ENCODE assay signal across 24 mouse cellular contexts in the genomic region with DNA sequence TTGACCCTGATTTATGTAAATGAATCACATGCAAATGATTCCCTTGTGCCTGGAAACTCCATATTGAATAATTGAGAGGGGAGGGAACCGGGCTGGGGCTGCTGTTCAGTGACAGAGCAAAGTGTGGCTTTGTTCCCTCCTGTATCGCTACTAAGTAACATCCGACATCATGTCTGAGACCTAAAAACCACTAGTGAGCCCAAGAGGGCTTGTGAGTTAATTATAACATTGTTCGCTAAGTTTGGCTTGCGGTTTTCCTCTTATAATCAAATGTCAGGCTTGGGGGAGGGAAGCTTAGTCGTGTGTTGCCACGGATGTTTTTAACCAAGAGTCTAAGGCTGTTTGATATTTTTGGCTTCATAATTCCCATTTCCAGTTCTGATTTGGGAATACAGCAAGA. TPM values are rescaled to one million over a fixed set of nuclear protein-coding genes. Genes with fewer than 3 reads are reported as not detected.
DNase-seq lines count a peak whose midpoint lies in the region; ATAC-seq and TF ChIP-seq lines count a peak whose summit lies in the region.
"Had no signal": no experiment of that assay in that cellular context is flagged by ENCODE, and none has a peak within 500 bp of the region (broad histone marks: within the 10 kb centered on the region; RNA-seq: fewer than 3 reads in every experiment).

No protein-coding gene starts in this region.

- DNase-seq in 416B (ENCODE audit: low read depth), result peak; percentile 64
- peak; percentile 72 for DNase-seq in CH12.LX (ENCODE audit: extremely low read depth)
- peak; percentile 50 for DNase-seq in naive thymus-derived CD4-positive, alpha-beta T cell, adult 2 months (ENCODE audit: low read depth)
- no peak for DNase-seq in midbrain, embryonic 11.5 days (ENCODE audit: low spot score, missing footprints)
- DNase-seq: adrenal gland, postnatal 25 days; cerebellum, adult 2 months; gastrocnemius, postnatal 14 days; heart, adult 18-20 months; heart, postnatal 36 days; lung, adult 2 months; right cerebral cortex, postnatal 14 days had no signal

- H3K4me2 ChIP-seq in CH12.LX (ENCODE audit: insufficient read depth, low read depth, poor library complexity, severe bottlenecking), result no peak overlapping the region
- H3K4me2 ChIP-seq in heart, embryonic 11.5 days, result no peak overlapping the region
- no peak overlapping the region for H3K4me2 ChIP-seq in forebrain, embryonic 15.5 days (replicated peaks)
- no peak overlapping the region for H3K4me2 ChIP-seq in midbrain, embryonic 11.5 days
- H3K4me2 ChIP-seq: embryonic facial prominence, embryonic 12.5 days; hindbrain, embryonic 14.5 days; limb, embryonic 12.5 days; liver, embryonic 12.5 days; neural tube, embryonic 12.5 days had no signal

- ATAC-seq in megakaryocyte, adult 5-6 weeks (ENCODE audit: poor library complexity, severe bottlenecking), result no peak
- ATAC-seq in heart, embryonic 11.5 days (replicated peaks; ENCODE audit: insufficient number of reproducible peaks, low FRiP score, low TSS enrichment), result no peak
- ATAC-seq in forebrain, embryonic 15.5 days (replicated peaks), result no peak
- no peak for ATAC-seq in midbrain, embryonic 11.5 days (ENCODE audit: low FRiP score)
- ATAC-seq: forebrain, embryonic 14.5 days; intestine, postnatal 0 days; liver, embryonic 12.5 days; Patski had no signal

- in situ Hi-C loops in CH12.LX (cut with MboI; ENCODE audit: low pct_ligation_motif_present, low pct_unique_long_range_greater_than_20kb, low sequenced_read_pairs), result no loop called here

- dilution Hi-C loops in CH12.LX (cut with MboI; ENCODE audit: extremely low pct_ligation_motif_present, extremely low pct_unique_long_range_greater_than_20kb, low sequenced_read_pairs), result no loop called here

- WGBS in heart, embryonic 11.5 days (ENCODE audit: insufficient replicate concordance), result 83% methylated on average over 7 of the region's 7 CpGs
- 60% methylated on average over 7 of the region's 7 CpGs for WGBS in forebrain, embryonic 15.5 days
- 85% methylated on average over 7 of the region's 7 CpGs for WGBS in midbrain, embryonic 11.5 days

- TF ChIP-seq POLR2A in CH12.LX (IDR thresholded peaks at IDR 0.05; ENCODE audit: low read depth, low read length), result no peak

- H3K9me3 ChIP-seq in megakaryocyte, embryonic 14.5 days, result peaks cover 7% of the 10 kb centered on the region
- no peaks in the 10 kb centered on the region for H3K9me3 ChIP-seq in CH12.LX (replicated peaks; ENCODE audit: low read length)
- no peaks in the 10 kb centered on the region for H3K9me3 ChIP-seq in heart, embryonic 11.5 days (replicated peaks; ENCODE audit: control insufficient read depth, low read length)
- H3K9me3 ChIP-seq in forebrain, embryonic 15.5 days, result no peaks in the 10 kb centered on the region
- no peaks in the 10 kb centered on the region for H3K9me3 ChIP-seq in midbrain, embryonic 11.5 days (ENCODE audit: control insufficient read depth, low read length)
- H3K9me3 ChIP-seq: embryonic facial prominence, embryonic 12.5 days; limb, embryonic 12.5 days; liver, embryonic 12.5 days; midbrain, embryonic 10.5 days; neural tube, embryonic 12.5 days had no signal

- H3K4me3 ChIP-seq in megakaryocyte, embryonic 14.5 days (replicated peaks), result peak overlapping the region; percentile 7
- no peak overlapping the region for H3K4me3 ChIP-seq in CH12.LX (replicated peaks in 1 of 3; ENCODE audit: low read depth in 2 of 3, low read length in 2 of 3, poor library complexity in 1 of 3)
- H3K4me3 ChIP-seq in heart, embryonic 11.5 days (ENCODE audit: low read depth, low read length), result no peak overlapping the region
- H3K4me3 ChIP-seq in forebrain, embryonic 15.5 days, result no peak overlapping the region
- no peak overlapping the region for H3K4me3 ChIP-seq in midbrain, embryonic 11.5 days (ENCODE audit: low read depth, low read length)
- H3K4me3 ChIP-seq: embryonic facial prominence, embryonic 12.5 days; limb, embryonic 12.5 days; liver, embryonic 12.5 days; midbrain, embryonic 10.5 days; neural tube, embryonic 12.5 days had no signal

- H3K79me2 ChIP-seq in CH12.LX (replicated peaks; ENCODE audit: control insufficient read depth, extremely low read depth, insufficient read depth, poor library complexity, severe bottlenecking), result no peaks in the 10 kb centered on the region

- no peak for TF ChIP-seq EP300 in CH12.LX (IDR thresholded peaks at IDR 0.05; ENCODE audit: low read length)

- TF ChIP-seq RAD21 in CH12.LX (IDR thresholded peaks at IDR 0.05; ENCODE audit: low read depth, low read length), result no peak

- no peak for TF ChIP-seq CTCF in CH12.LX (conservative IDR thresholded peaks at IDR 0.05 in 1 of 2, IDR thresholded peaks at IDR 0.05 in 1 of 2; ENCODE audit: low read depth in 2 of 2, low read length in 2 of 2)

- no peak overlapping the region for H3K9ac ChIP-seq in CH12.LX (ENCODE audit: insufficient read depth, low read depth)
- no peak overlapping the region for H3K9ac ChIP-seq in heart, embryonic 11.5 days (ENCODE audit: low read depth, low read length)
- H3K9ac ChIP-seq in forebrain, embryonic 15.5 days (replicated peaks), result no peak overlapping the region
- no peak overlapping the region for H3K9ac ChIP-seq in midbrain, embryonic 11.5 days (ENCODE audit: low read length)
- H3K9ac ChIP-seq: embryonic facial prominence, embryonic 12.5 days; hindbrain, embryonic 14.5 days; limb, embryonic 12.5 days; liver, embryonic 12.5 days; neural tube, embryonic 12.5 days had no signal

- H3K27me3 ChIP-seq in megakaryocyte, embryonic 14.5 days (replicated peaks), result peaks cover 13% of the 10 kb centered on the region
- H3K27me3 ChIP-seq in CH12.LX (replicated peaks), result no peaks in the 10 kb centered on the region
- peaks cover 2% of the 10 kb centered on the region; the same call in 1 of the 2 replicates for H3K27me3 ChIP-seq in heart, embryonic 11.5 days (ENCODE audit: control insufficient read depth, insufficient read depth, low read length)
- peaks cover 16% of the 10 kb centered on the region; the same call in 1 of the 2 replicates for H3K27me3 ChIP-seq in forebrain, embryonic 15.5 days
- peaks cover 32% of the 10 kb centered on the region for H3K27me3 ChIP-seq in midbrain, embryonic 11.5 days (ENCODE audit: control insufficient read depth, insufficient read depth, low read length)

- no peak overlapping the region for H3K27ac ChIP-seq in CH12.LX (ENCODE audit: insufficient read depth, low read depth)
- H3K27ac ChIP-seq in heart, embryonic 11.5 days (ENCODE audit: low read depth, low read length), result no peak overlapping the region
- H3K27ac ChIP-seq in forebrain, embryonic 15.5 days (replicated peaks), result no peak overlapping the region
- no peak overlapping the region for H3K27ac ChIP-seq in midbrain, embryonic 11.5 days (ENCODE audit: low read depth, low read length)
- H3K27ac ChIP-seq: embryonic facial prominence, embryonic 12.5 days; hindbrain, embryonic 14.5 days; limb, embryonic 12.5 days; liver, embryonic 12.5 days; midbrain, embryonic 10.5 days; neural tube, embryonic 12.5 days had no signal

- H3K4me1 ChIP-seq in megakaryocyte, embryonic 14.5 days, result peaks cover 80% of the 10 kb centered on the region
- H3K4me1 ChIP-seq in CH12.LX (ENCODE audit: control insufficient read depth in 1 of 2, insufficient read depth in 2 of 2), result peaks cover 11 to 55% of the 10 kb centered on the region in 2 experiments
- peaks cover 28% of the 10 kb centered on the region for H3K4me1 ChIP-seq in heart, embryonic 11.5 days (ENCODE audit: control insufficient read depth, insufficient read depth, low read length)
- H3K4me1 ChIP-seq in forebrain, embryonic 15.5 days, result peaks cover 31% of the 10 kb centered on the region
- peaks cover 26% of the 10 kb centered on the region for H3K4me1 ChIP-seq in midbrain, embryonic 11.5 days (ENCODE audit: control insufficient read depth, insufficient read depth, low read length)

- H3K36me3 ChIP-seq in megakaryocyte, embryonic 14.5 days (replicated peaks; ENCODE audit: low read length), result no peaks in the 10 kb centered on the region
- no peaks in the 10 kb centered on the region for H3K36me3 ChIP-seq in CH12.LX (replicated peaks in 1 of 2; ENCODE audit: control insufficient read depth in 1 of 2, insufficient read depth in 1 of 2, low read length in 1 of 2)
- no peaks in the 10 kb centered on the region for H3K36me3 ChIP-seq in heart, embryonic 11.5 days (ENCODE audit: control insufficient read depth, insufficient read depth, low read length)
- no peaks in the 10 kb centered on the region for H3K36me3 ChIP-seq in forebrain, embryonic 15.5 days
- no peaks in the 10 kb centered on the region for H3K36me3 ChIP-seq in midbrain, embryonic 11.5 days (ENCODE audit: control insufficient read depth, insufficient read depth, low read length)
- H3K36me3 ChIP-seq: embryonic facial prominence, embryonic 12.5 days; limb, embryonic 12.5 days; liver, embryonic 12.5 days; midbrain, embryonic 10.5 days; neural tube, embryonic 12.5 days had no signal

RNA-seq across cellular contexts. Expression of a gene that starts 49.8 kb away (rescaled TPM):
- polyA plus RNA-seq in megakaryocyte, embryonic 14.5 days (2012; ENCODE audit: insufficient read depth, low replicate concordance), result 0.72 TPM in 1 of 2 replicates, not detected in the other
- total RNA-seq in megakaryocyte, adult 5-6 weeks (2015), result 16.1 and 18.6 TPM in 2 replicates
- total RNA-seq in megakaryocyte, adult 5-6 weeks (2017), result 32.2 and 58.1 TPM in 2 replicates
- total RNA-seq in CH12.LX (2012; rRNA removed) (3.4 and 4.2 TPM in 2 replicates), CH12.LX (2014; rRNA removed) (2.2 and 2.7 TPM in 2 replicates)
- polyA plus RNA-seq in CH12.LX (2012; ENCODE audit: insufficient read length, low read depth), result 7.5 and 8.6 TPM in 2 replicates
- 15.5 and 16.5 TPM in 2 replicates for polyA plus RNA-seq in heart, embryonic 11.5 days (2014; fragmentation: Nextera tagmentation; extraction: Ambion mirVana)
- polyA plus RNA-seq in forebrain, embryonic 15.5 days (2015; fragmentation: Nextera tagmentation; extraction: Ambion mirVana), result 26.4 and 27.6 TPM in 2 replicates
- polyA plus RNA-seq in midbrain, embryonic 11.5 days (2014; fragmentation: Nextera tagmentation; extraction: Ambion mirVana), result 18.4 and 21.5 TPM in 2 replicates

RNA-seq across cellular contexts. Expression of a gene that starts 50.2 kb away (rescaled TPM):
- not detected in 2 replicates for polyA plus RNA-seq in megakaryocyte, embryonic 14.5 days (2012; ENCODE audit: insufficient read depth, low replicate concordance)
- 0.09 and 0.11 TPM in 2 replicates for total RNA-seq in megakaryocyte, adult 5-6 weeks (2015)
- total RNA-seq in megakaryocyte, adult 5-6 weeks (2017), result 0.07 and 0.16 TPM in 2 replicates
- total RNA-seq in CH12.LX (2012; rRNA removed) (not detected in 2 replicates), CH12.LX (2014; rRNA removed) (not detected in 2 replicates)
- polyA plus RNA-seq in CH12.LX (2012; ENCODE audit: insufficient read length, low read depth), result not detected in 2 replicates
- polyA plus RNA-seq in heart, embryonic 11.5 days (2014; fragmentation: Nextera tagmentation; extraction: Ambion mirVana), result 1.5 and 1.8 TPM in 2 replicates
- 1.6 TPM in 2 replicates for polyA plus RNA-seq in forebrain, embryonic 15.5 days (2015; fragmentation: Nextera tagmentation; extraction: Ambion mirVana)
- polyA plus RNA-seq in midbrain, embryonic 11.5 days (2014; fragmentation: Nextera tagmentation; extraction: Ambion mirVana), result 0.15 and 0.28 TPM in 2 replicates
- polyA plus RNA-seq: Patski had no signal

RNA-seq across cellular contexts. Expression of a gene that starts 53.9 kb away (rescaled TPM):
- polyA plus RNA-seq in megakaryocyte, embryonic 14.5 days (2012; ENCODE audit: insufficient read depth, low replicate concordance), result not detected in 2 replicates
- not detected in 2 replicates for total RNA-seq in megakaryocyte, adult 5-6 weeks (2015)
- total RNA-seq in megakaryocyte, adult 5-6 weeks (2017), result 0.07 TPM in 1 of 2 replicates, not detected in the other
- not detected in 2 replicates for total RNA-seq in CH12.LX (2012; rRNA removed)
- not detected in 2 replicates for total RNA-seq in CH12.LX (2014; rRNA removed)
- 0.05 and 0.07 TPM in 2 replicates for polyA plus RNA-seq in CH12.LX (2012; ENCODE audit: insufficient read length, low read depth)
- polyA plus RNA-seq in heart, embryonic 11.5 days (2014; fragmentation: Nextera tagmentation; extraction: Ambion mirVana), result 0.62 and 1.2 TPM in 2 replicates
- 0.73 and 0.75 TPM in 2 replicates for polyA plus RNA-seq in forebrain, embryonic 15.5 days (2015; fragmentation: Nextera tagmentation; extraction: Ambion mirVana)
- 0.27 and 0.50 TPM in 2 replicates for polyA plus RNA-seq in midbrain, embryonic 11.5 days (2014; fragmentation: Nextera tagmentation; extraction: Ambion mirVana)
- total RNA-seq: adrenal gland, postnatal 25 days; gastrocnemius, postnatal 14 days; heart, adult 18-20 months; heart, postnatal 36 days had no signal
